Mouse (Mus musculus) myocyte (in vitro differentiated cells): ENCODE results near the gene Lrrc66. TPM values are rescaled to one million over a fixed set of nuclear protein-coding genes. Genes with fewer than 3 reads are reported as not detected.

ENCODE experiments used
- H3K27me3 ChIP-seq: one replicate; pipeline ENCODE4 v1.6.1; 2011; ENCODE audit not compliant: control insufficient read depth, insufficient read depth, insufficient read length
- H3K36me3 ChIP-seq: one replicate; pipeline ENCODE4 v1.6.1; 2011; ENCODE audit not compliant: control insufficient read depth, insufficient read depth
- H3K4me2 ChIP-seq: one replicate; pipeline ENCODE4 v1.6.1; 2011; ENCODE audit warnings: low read depth, control low read depth
- H3K4me3 ChIP-seq: one replicate; pipeline ENCODE4 v1.5.1; 2011; ENCODE audit warnings: mild to moderate bottlenecking, control low read depth, moderate library complexity
- H3K79me2 ChIP-seq: one replicate; pipeline ENCODE4 v1.6.1; 2011; ENCODE audit not compliant: control insufficient read depth, insufficient read depth
- H3ac ChIP-seq: one replicate; pipeline ENCODE4 v1.6.1; 2011; ENCODE audit not compliant: control insufficient read depth, insufficient read length
- CEBPB ChIP-seq: IDR thresholded peaks from 2 replicates; pipeline ENCODE4 v1.6.1; 2011; ENCODE audit warnings: mild to moderate bottlenecking, moderate library complexity; ENCODE audit not compliant: poor library complexity, insufficient read depth, severe bottlenecking
- E2F4 ChIP-seq: IDR thresholded peaks from one replicate; pipeline ENCODE4 v1.6.1; 2011; ENCODE audit warnings: mild to moderate bottlenecking, control low read depth, moderate library complexity; ENCODE audit not compliant: insufficient read depth
- MAX ChIP-seq: IDR thresholded peaks from one replicate; pipeline ENCODE4 v1.6.1; 2011; ENCODE audit warnings: low read depth, mild to moderate bottlenecking, control low read depth
- MYOD1 ChIP-seq, 3 experiments: IDR thresholded peaks; one replicate each; pipeline ENCODE4 v1.6.1; 2011; ENCODE audit warnings: control low read depth in 2 of 3, low read depth in 2 of 3, mild to moderate bottlenecking in 2 of 3, moderate library complexity in 1 of 3; ENCODE audit not compliant: insufficient read length in 2 of 3, control insufficient read depth in 1 of 3
- MYOG ChIP-seq, 3 experiments: IDR thresholded peaks; one replicate each; pipeline ENCODE4 v1.6.1; 2011; ENCODE audit warnings: control low read depth in 2 of 3, low read depth in 2 of 3, mild to moderate bottlenecking in 2 of 3; ENCODE audit not compliant: insufficient read length in 2 of 3, control insufficient read depth in 1 of 3, insufficient read depth in 1 of 3
- POLR2A ChIP-seq: IDR thresholded peaks from one replicate; pipeline ENCODE4 v1.6.1; 2011; ENCODE audit warnings: low read depth, mild to moderate bottlenecking, control low read depth, moderate library complexity; ENCODE audit not compliant: insufficient read length
- POLR2AphosphoS2 ChIP-seq: IDR thresholded peaks from one replicate; pipeline ENCODE4 v1.6.1; 2011; ENCODE audit warnings: low read depth, control low read depth; ENCODE audit not compliant: insufficient read length
- REST ChIP-seq: IDR thresholded peaks from one replicate; pipeline ENCODE4 v1.6.1; 2011; ENCODE audit warnings: mild to moderate bottlenecking, control low read depth, moderate library complexity; ENCODE audit not compliant: insufficient read depth, insufficient read length
- SRF ChIP-seq: IDR thresholded peaks from one replicate; pipeline ENCODE4 v1.6.1; 2011; ENCODE audit warnings: low read depth; ENCODE audit not compliant: control insufficient read depth, insufficient read length
- TCF12 ChIP-seq: IDR thresholded peaks from one replicate; pipeline ENCODE4 v1.6.1; 2011; ENCODE audit warnings: mild to moderate bottlenecking, control low read depth; ENCODE audit not compliant: poor library complexity, insufficient read depth, severe bottlenecking
- TCF3 ChIP-seq: IDR thresholded peaks from one replicate; pipeline ENCODE4 v1.6.1; 2011; ENCODE audit warnings: low read depth, control low read depth; ENCODE audit not compliant: insufficient read length
- USF1 ChIP-seq: IDR thresholded peaks from one replicate; pipeline ENCODE4 v1.6.1; 2011; ENCODE audit warnings: low read depth, mild to moderate bottlenecking, control low read depth, moderate library complexity
- polyA plus RNA-seq: library from polyadenylated mRNA; unstranded; fragments of >200 nt; fragmentation: generic; extraction: Trizol; gene quantifications from one replicate; pipeline ENCODE4 v1.2.1, GENCODE M21; 2012; ENCODE audit warnings: missing spikeins

Lrrc66 gene
- polyA plus RNA-seq, 1 experiment, result not detected

DNA sequence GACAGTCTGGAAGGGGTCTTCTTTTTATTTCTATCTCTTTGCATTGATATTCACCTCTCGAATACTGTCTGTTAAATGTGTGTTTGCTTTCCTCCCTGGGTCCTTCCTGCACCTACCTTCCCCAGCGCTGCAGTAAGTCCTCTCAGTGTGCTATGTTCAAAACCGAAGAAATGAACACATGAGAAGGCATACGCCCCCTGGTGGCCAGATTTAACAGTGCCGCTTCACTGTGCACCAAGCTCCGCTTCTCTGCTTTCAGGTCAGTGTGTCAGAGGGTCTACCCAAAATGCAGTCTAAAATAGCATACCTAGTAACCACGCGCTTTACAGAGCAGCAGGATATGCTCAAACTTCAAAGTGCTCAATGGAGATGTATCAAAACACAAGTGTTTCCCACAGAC, 815 bp upstream of the Lrrc66 start:
- Histone ChIP-seq H3K4me2 (no peak overlapping the region), H3ac (no peak overlapping the region), H3K36me3 (peaks cover 21% of the 10 kb centered on the region), H3K79me2 (no peaks in the 10 kb centered on the region), H3K27me3 (no peaks in the 10 kb centered on the region), H3K4me3 (no peak overlapping the region)
- TF ChIP-seq SRF, result no peak
- TF ChIP-seq MAX, result no peak

GRCm38 (mm10) chr5:73631001-73631558, 1.2 kb downstream of the Lrrc66 start:
- H3K36me3 ChIP-seq, result peaks cover 21% of the 10 kb centered on the region
- H3K4me2 ChIP-seq, result no peak overlapping the region
- TF ChIP-seq POLR2A, result no peak
- no peak for TF ChIP-seq SRF
- TF ChIP-seq MYOG (IDR thresholded peaks at IDR 0.05; ENCODE audit: control insufficient read depth in 1 of 3, insufficient read depth in 1 of 3, insufficient read length in 2 of 3, low read depth in 2 of 3), result no peak
- TF ChIP-seq CEBPB, result no peak
- no peak for TF ChIP-seq TCF3
- TF ChIP-seq MYOD1 (IDR thresholded peaks at IDR 0.05; ENCODE audit: control insufficient read depth in 1 of 3, insufficient read length in 2 of 3, low read depth in 2 of 3), result no peak
- TF ChIP-seq TCF12, result no peak
- TF ChIP-seq MAX, result no peak
- TF ChIP-seq POLR2AphosphoS2, result no peak
- no peak for TF ChIP-seq E2F4
- TF ChIP-seq REST, result no peak
- no peak for TF ChIP-seq USF1
- no peaks in the 10 kb centered on the region for H3K79me2 ChIP-seq
- H3K4me3 ChIP-seq, result no peak overlapping the region
- H3K27me3 ChIP-seq, result no peaks in the 10 kb centered on the region
- H3ac ChIP-seq, result no peak overlapping the region

DNA sequence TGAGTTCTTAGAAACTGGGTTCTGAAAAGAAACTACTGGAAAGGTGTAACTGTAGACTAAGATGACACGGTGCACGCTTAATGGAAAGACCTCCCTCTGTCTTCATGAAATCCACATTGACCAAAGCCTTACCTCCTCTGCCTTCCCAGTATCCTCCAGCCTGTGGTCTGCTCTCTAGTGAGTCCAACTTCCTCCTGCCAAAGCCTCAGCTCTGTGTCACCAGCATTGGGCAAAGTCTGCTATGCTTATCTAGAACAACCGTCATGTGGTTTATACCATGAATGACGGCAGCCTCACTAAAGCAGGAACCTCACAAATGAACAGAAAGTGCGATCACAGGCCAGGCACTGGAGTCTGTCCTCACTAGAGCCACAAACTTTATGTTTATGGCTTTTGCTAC, 2.2 kb downstream of the Lrrc66 start:
- TF ChIP-seq REST (no peak), MYOG (IDR thresholded peaks at IDR 0.05; ENCODE audit: control insufficient read depth in 1 of 3, insufficient read depth in 1 of 3, insufficient read length in 2 of 3, low read depth in 2 of 3) (no peak), TCF3 (no peak), CEBPB (no peak), POLR2AphosphoS2 (no peak), TCF12 (no peak), MAX (no peak), USF1 (no peak), POLR2A (no peak), MYOD1 (IDR thresholded peaks at IDR 0.05; ENCODE audit: control insufficient read depth in 1 of 3, insufficient read length in 2 of 3, low read depth in 2 of 3) (no peak), SRF (no peak), E2F4 (no peak)
- H3K27me3 ChIP-seq, result no peaks in the 10 kb centered on the region
- H3K4me3 ChIP-seq, result no peak overlapping the region
- H3ac ChIP-seq, result no peak overlapping the region
- no peaks in the 10 kb centered on the region for H3K79me2 ChIP-seq
- H3K36me3 ChIP-seq, result peaks cover 16% of the 10 kb centered on the region
- no peak overlapping the region for H3K4me2 ChIP-seq

DNA sequence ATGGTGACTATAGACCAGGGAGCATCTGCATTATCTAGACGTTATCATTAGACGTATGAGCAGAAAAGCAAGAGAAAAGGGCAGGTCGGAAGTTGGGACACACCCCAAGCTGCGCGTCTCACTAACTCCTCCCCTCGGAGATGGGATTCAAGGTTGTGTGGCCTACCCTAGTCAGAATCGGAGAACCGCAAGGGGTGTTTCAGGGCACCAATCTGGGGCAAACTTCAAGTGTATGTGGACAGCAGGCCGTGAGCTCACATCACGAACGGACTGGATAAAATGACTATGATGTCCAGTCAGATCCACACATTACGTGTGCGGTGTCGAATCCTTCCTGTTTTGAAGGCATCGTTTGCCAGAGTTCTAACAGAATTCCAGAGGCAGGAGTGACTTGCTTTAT, 4.3 kb downstream of the Lrrc66 start:
- TF ChIP-seq TCF3 (no peak), USF1 (no peak), MAX (no peak), POLR2AphosphoS2 (no peak), MYOD1 (IDR thresholded peaks at IDR 0.05; ENCODE audit: control insufficient read depth in 1 of 3, insufficient read length in 2 of 3, low read depth in 2 of 3) (no peak), SRF (no peak), TCF12 (no peak), REST (no peak), MYOG (IDR thresholded peaks at IDR 0.05; ENCODE audit: control insufficient read depth in 1 of 3, insufficient read depth in 1 of 3, insufficient read length in 2 of 3, low read depth in 2 of 3) (no peak), E2F4 (no peak), CEBPB (no peak)
- Histone ChIP-seq H3K36me3 (no peaks in the 10 kb centered on the region), H3K4me3 (no peak overlapping the region), H3K27me3 (no peaks in the 10 kb centered on the region), H3K4me2 (no peak overlapping the region), H3K79me2 (no peaks in the 10 kb centered on the region), H3ac (no peak overlapping the region)

GRCm38 (mm10) chr5:73627559-73627958, 4.8 kb downstream of the Lrrc66 start:
- TF ChIP-seq MAX, result no peak
- no peak for TF ChIP-seq E2F4
- no peak for TF ChIP-seq POLR2AphosphoS2
- no peak for TF ChIP-seq TCF12
- no peak for TF ChIP-seq SRF
- TF ChIP-seq TCF3, result no peak
- no peak for TF ChIP-seq REST
- TF ChIP-seq USF1, result no peak
- Histone ChIP-seq H3ac (no peak overlapping the region), H3K36me3 (no peaks in the 10 kb centered on the region), H3K27me3 (no peaks in the 10 kb centered on the region), H3K4me2 (no peak overlapping the region), H3K4me3 (no peak overlapping the region), H3K79me2 (no peaks in the 10 kb centered on the region)
